Mouse (Mus musculus) lung, adult 2 months (tissue): ENCODE measurements around the gene Lats1.

ENCODE experiments used
- CTCF ChIP-seq: fragments of 200-500 bp; IDR thresholded peaks from 2 replicates; pipeline ENCODE4 v1.5.1; 2011; ENCODE audit warnings: mild to moderate bottlenecking, low read length, control low read depth; ENCODE audit not compliant: insufficient read depth
- POLR2A ChIP-seq: fragments of 200-500 bp; IDR thresholded peaks from 2 replicates; pipeline ENCODE4 v1.6.1; 2011; ENCODE audit warnings: low read depth, mild to moderate bottlenecking, control low read depth, low read length, borderline replicate concordance; ENCODE audit errors: extremely low read depth

GRCm38 (mm10) chr10:7715056-7715455 lies 34.0 kb downstream of the Lats1 start:
- TF ChIP-seq CTCF (no peak), POLR2A (no peak)
